10 mouse cellular contexts compared by ENCODE assay signal in the genomic region with DNA sequence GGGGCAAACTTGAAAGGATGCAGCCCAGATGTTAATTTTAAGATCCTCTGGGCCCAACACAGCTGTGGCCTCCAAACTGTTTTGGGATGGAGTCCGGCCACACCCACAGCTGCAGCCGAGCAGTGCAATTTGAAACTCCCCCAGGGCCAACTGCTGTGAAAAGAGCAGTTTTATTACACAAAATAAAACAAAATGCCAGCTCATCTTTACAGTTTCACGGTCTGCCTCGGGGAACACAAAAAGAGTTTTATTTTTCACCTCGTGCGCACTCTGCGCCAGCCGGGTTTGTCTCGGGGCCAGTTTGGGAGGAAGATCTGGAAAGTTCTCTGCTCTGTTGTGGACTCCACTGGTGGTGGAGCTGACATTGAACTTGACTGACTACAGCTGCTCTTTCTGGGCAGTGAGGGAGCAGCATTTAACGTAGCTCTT.
DNase-seq lines count a peak whose midpoint lies in the region; ATAC-seq and TF ChIP-seq lines count a peak whose summit lies in the region.
"Had no signal": no experiment of that assay in that cellular context is flagged by ENCODE, and none has a peak within 500 bp of the region (broad histone marks: within the 10 kb centered on the region; RNA-seq: fewer than 3 reads in every experiment).

No protein-coding gene starts in this region.

- TF ChIP-seq CTCF in lung, embryonic 14.5 days (IDR thresholded peaks at IDR 0.05; ENCODE audit: low read depth): no peak

- intact Hi-C loops in left cerebral cortex, postnatal 36 days (cut with DNase I): no loop called here

- no peaks in the 10 kb centered on the region for H3K36me3 ChIP-seq in lung, embryonic 14.5 days (ENCODE audit: insufficient read depth)
- H3K36me3 ChIP-seq in embryonic facial prominence, embryonic 15.5 days: no peaks in the 10 kb centered on the region
- no peaks in the 10 kb centered on the region for H3K36me3 ChIP-seq in stomach, embryonic 16.5 days (ENCODE audit: control insufficient read depth, insufficient read depth, low read length)
- no peaks in the 10 kb centered on the region for H3K36me3 ChIP-seq in liver, embryonic 11.5 days (ENCODE audit: control insufficient read depth, insufficient read depth, low read length)

- DNase-seq in lung, embryonic 14.5 days: peak; percentile 76
- DNase-seq in lung, postnatal 25 days (ENCODE audit: low spot score): no peak
- DNase-seq in kidney, postnatal 4 days: peak; percentile 61 to 70
- no peak for DNase-seq in adrenal gland, postnatal 14 days
- no peak for DNase-seq in liver, embryonic 11.5 days (ENCODE audit: low spot score)
- no peak for DNase-seq in left cerebral cortex, postnatal 36 days (ENCODE audit: low spot score in 2 of 2)
- DNase-seq: cerebellum, adult 9-10 months had no signal

- no peaks in the 10 kb centered on the region for H3K9me3 ChIP-seq in lung, embryonic 14.5 days (ENCODE audit: low read depth, low read length)
- no peaks in the 10 kb centered on the region for H3K9me3 ChIP-seq in embryonic facial prominence, embryonic 15.5 days (replicated peaks)
- no peaks in the 10 kb centered on the region for H3K9me3 ChIP-seq in stomach, embryonic 16.5 days (replicated peaks; ENCODE audit: control insufficient read depth, low read length)
- no peaks in the 10 kb centered on the region for H3K9me3 ChIP-seq in liver, embryonic 11.5 days (ENCODE audit: control insufficient read depth, low read length)

- WGBS in lung, embryonic 14.5 days: 35% methylated on average over 10 of the region's 10 CpGs
- 9% methylated on average over 10 of the region's 10 CpGs for WGBS in embryonic facial prominence, embryonic 15.5 days
- WGBS in stomach, embryonic 16.5 days: 34% methylated on average over 10 of the region's 10 CpGs
- 63% methylated on average over 10 of the region's 10 CpGs for WGBS in liver, embryonic 11.5 days

- H3K4me3 ChIP-seq in lung, embryonic 14.5 days (ENCODE audit: low read depth, low read length): no peak overlapping the region
- H3K4me3 ChIP-seq in embryonic facial prominence, embryonic 15.5 days (replicated peaks): no peak overlapping the region
- H3K4me3 ChIP-seq in stomach, embryonic 16.5 days (replicated peaks; ENCODE audit: low read length): no peak overlapping the region
- no peak overlapping the region for H3K4me3 ChIP-seq in liver, embryonic 11.5 days (ENCODE audit: low read depth, low read length)

- no peak overlapping the region for H3K27ac ChIP-seq in lung, embryonic 14.5 days (ENCODE audit: low read depth)
- peak overlapping the region; percentile 68 for H3K27ac ChIP-seq in embryonic facial prominence, embryonic 15.5 days (replicated peaks)
- H3K27ac ChIP-seq in stomach, embryonic 16.5 days (ENCODE audit: low read length): peak overlapping the region; percentile 36; the same call in 1 of the 2 replicates
- H3K27ac ChIP-seq in liver, embryonic 11.5 days (ENCODE audit: low read depth, low read length): no peak overlapping the region

- ATAC-seq in lung, embryonic 14.5 days (ENCODE audit: insufficient read depth): peak; percentile 86; the same call in 1 of the 2 replicates
- peak; percentile 83 for ATAC-seq in embryonic facial prominence, embryonic 15.5 days (ENCODE audit: insufficient number of reproducible peaks, low FRiP score, low TSS enrichment, low read depth)
- peak; percentile 82 for ATAC-seq in stomach, embryonic 16.5 days (ENCODE audit: insufficient read depth, low FRiP score)
- no peak for ATAC-seq in liver, embryonic 11.5 days (replicated peaks; ENCODE audit: low FRiP score)
- ATAC-seq: Patski had no signal

- no peak overlapping the region for H3K9ac ChIP-seq in lung, embryonic 14.5 days
- no peak overlapping the region for H3K9ac ChIP-seq in embryonic facial prominence, embryonic 15.5 days
- H3K9ac ChIP-seq in stomach, embryonic 16.5 days (ENCODE audit: low read length): 0 out of 2 replicates have a peak overlapping the region, but pooled peaks have one; percentile 3
- H3K9ac ChIP-seq in liver, embryonic 11.5 days (ENCODE audit: low read depth, low read length): no peak overlapping the region

- 0 out of 2 replicates have a peak, but pooled peaks cover 6% of the 10 kb centered on the region for H3K27me3 ChIP-seq in lung, embryonic 14.5 days (ENCODE audit: insufficient read depth, low read length)
- H3K27me3 ChIP-seq in embryonic facial prominence, embryonic 15.5 days: peaks cover 39% of the 10 kb centered on the region
- H3K27me3 ChIP-seq in stomach, embryonic 16.5 days (ENCODE audit: control insufficient read depth, insufficient read depth, low read length): peaks cover 7% of the 10 kb centered on the region; the same call in 1 of the 2 replicates
- H3K27me3 ChIP-seq in liver, embryonic 11.5 days (replicated peaks; ENCODE audit: control insufficient read depth, insufficient read depth, low read length): no peaks in the 10 kb centered on the region
- H3K27me3 ChIP-seq: Patski had no signal

- no peaks in the 10 kb centered on the region for H3K4me1 ChIP-seq in lung, embryonic 14.5 days (ENCODE audit: insufficient read depth)
- H3K4me1 ChIP-seq in embryonic facial prominence, embryonic 15.5 days: peaks cover 14% of the 10 kb centered on the region
- H3K4me1 ChIP-seq in stomach, embryonic 16.5 days (ENCODE audit: control insufficient read depth, insufficient read depth, low read length): peaks cover 3% of the 10 kb centered on the region; the same call in 1 of the 2 replicates
- no peaks in the 10 kb centered on the region for H3K4me1 ChIP-seq in liver, embryonic 11.5 days (replicated peaks; ENCODE audit: control insufficient read depth, insufficient read depth, low read length)

- 0 out of 2 replicates have a peak overlapping the region, but pooled peaks have one; percentile 2 for H3K4me2 ChIP-seq in lung, embryonic 14.5 days
- peak overlapping the region; percentile 30 for H3K4me2 ChIP-seq in embryonic facial prominence, embryonic 15.5 days (replicated peaks)
- peak overlapping the region; percentile 22; the same call in 1 of the 2 replicates for H3K4me2 ChIP-seq in stomach, embryonic 16.5 days (ENCODE audit: low read depth, low read length)
- no peak overlapping the region for H3K4me2 ChIP-seq in liver, embryonic 11.5 days

Comparison
In these comparisons a context has a peak if more than half of its experiments do, and no peak if none do; other contexts are left out.
1. DNase-seq: peak in lung, embryonic 14.5 days (single experiment) and kidney, postnatal 4 days (2 of 2); none in lung, postnatal 25 days (single experiment), adrenal gland, postnatal 14 days (single experiment), liver, embryonic 11.5 days (single experiment) and left cerebral cortex, postnatal 36 days (0 of 2).
2. H3K27ac ChIP-seq: peak in embryonic facial prominence, embryonic 15.5 days (single experiment) and stomach, embryonic 16.5 days (single experiment); none in lung, embryonic 14.5 days (single experiment) and liver, embryonic 11.5 days (single experiment).